Mouse (Mus musculus) megakaryocyte-erythroid progenitor cell, adult 5-6 weeks (primary cell): ENCODE results near the gene Tbx4. TPM values are rescaled to one million over a fixed set of nuclear protein-coding genes. Genes with fewer than 3 reads are reported as not detected.

Experiments used
- ATAC-seq: replicated peaks from 2 replicates; pipeline ENCODE4 v1.8.0; 2016; ENCODE audit warnings: mild to moderate bottlenecking, inconsistent platforms; ENCODE audit not compliant: severe bottlenecking, poor library complexity, low FRiP score, low TSS enrichment
- total RNA-seq, 2 experiments: library from RNA; stranded (forward) in 1 of 2; stranded (reverse) in 1 of 2; fragments of 200-1000, 215-1000 nt in 1 of 2; fragments of >200 nt in 1 of 2; fragmentation: Nextera tagmentation in 1 of 2; gene quantifications; 2 replicates each; pipeline ENCODE4 v1.2.3; 2014 to 2017

The Tbx4 gene
- total RNA-seq, 2 experiments from 2014 or later: not detected

- ATAC-seq: no peak
Measured at GRCm38 (mm10) chr11:85956422-85956821, 70.2 kb downstream of the Tbx4 start.

GRCm38 (mm10) chr11:85956950-85957778 is 70.9 kb downstream of the Tbx4 start:
- no peak for ATAC-seq

GRCm38 (mm10) chr11:85959837-85960236 is 73.6 kb downstream of the Tbx4 start:
- 0 out of 2 replicates have a peak, but pooled peaks have one; percentile 15 for ATAC-seq

- ATAC-seq: 0 out of 2 replicates have a peak, but pooled peaks have one; percentile 29
Measured at GRCm38 (mm10) chr11:85960273-85960672, 74.1 kb downstream of the Tbx4 start.

- no peak for ATAC-seq
Measured at GRCm38 (mm10) chr11:85961498-85961897, 75.3 kb downstream of the Tbx4 start.

Other genes with a start within 250 kb of the Tbx4 start
- not detected in 2 replicates for gene Tbx2, start 53.9 kb upstream of the Tbx4 start, total RNA-seq (2014; fragmentation: Nextera tagmentation)
- gene Tbx2, start 53.9 kb upstream of the Tbx4 start, total RNA-seq (2017): 0.19 TPM in 1 of 2 replicates, not detected in the other
- not detected in 2 replicates for gene Gm11444, start 36.1 kb upstream of the Tbx4 start, total RNA-seq (2014; fragmentation: Nextera tagmentation)
- not detected in 2 replicates for gene Gm11444, start 36.1 kb upstream of the Tbx4 start, total RNA-seq (2017)